Mouse (Mus musculus) heart, embryonic 11.5 days (tissue): ENCODE measurements at regions not wholly inside any gene's neighbourhood (a gene's known extent, or its start where the extent isn't known, plus 50 kb on each side); places are given as distances from the start of the nearest gene placed in this dataset.

Source experiments
- ATAC-seq: fragments of 200-750 bp; cut with Nextera tagmentation; replicated peaks from 2 replicates; pipeline ENCODE4 v1.8.0; 2017; ENCODE audit warnings: moderate library complexity; ENCODE audit not compliant: insufficient number of reproducible peaks, low FRiP score, low TSS enrichment
- H3K27ac ChIP-seq: fragments of 300-500 bp; sonication (generic); 2 replicates; pipeline ENCODE4 v1.5.1; 2014; ENCODE audit warnings: mild to moderate bottlenecking, low read depth, low read length
- H3K27me3 ChIP-seq: fragments of 300-500 bp; sonication (generic); 2 replicates; pipeline ENCODE4 v1.6.1; 2014; ENCODE audit warnings: mild to moderate bottlenecking, low read length, mixed read lengths; ENCODE audit not compliant: control insufficient read depth, insufficient read depth
- H3K36me3 ChIP-seq: fragments of 300-500 bp; sonication (generic); 2 replicates; pipeline ENCODE4 v1.6.1; 2014; ENCODE audit warnings: mild to moderate bottlenecking, low read length, moderate library complexity, mixed read lengths; ENCODE audit not compliant: control insufficient read depth, insufficient read depth
- H3K4me1 ChIP-seq: fragments of 300-500 bp; sonication (generic); 2 replicates; pipeline ENCODE4 v1.6.1; 2014; ENCODE audit warnings: low read length; ENCODE audit not compliant: control insufficient read depth, insufficient read depth
- H3K4me2 ChIP-seq: fragments of 300-500 bp; sonication (generic); 2 replicates; pipeline ENCODE4 v1.6.1; 2014; ENCODE audit warnings: mild to moderate bottlenecking, moderate library complexity
- H3K4me3 ChIP-seq: fragments of 300-500 bp; sonication (generic); 2 replicates; pipeline ENCODE4 v1.5.1; 2014; ENCODE audit warnings: low read depth, low read length
- H3K9ac ChIP-seq: fragments of 300-500 bp; sonication (generic); 2 replicates; pipeline ENCODE4 v1.6.1; 2014; ENCODE audit warnings: mild to moderate bottlenecking, low read depth, low read length, moderate library complexity
- H3K9me3 ChIP-seq: fragments of 300-500 bp; sonication (generic); replicated peaks from 2 replicates; pipeline ENCODE4 v1.6.1; 2016; ENCODE audit warnings: low read length; ENCODE audit not compliant: control insufficient read depth
- WGBS: fragments of 180-500 bp; shearing (Covaris S2); extraction: QIAGEN DNeasy Blood & Tissue Kit; methylation state at CpG from one replicate; pipeline ENCODE4 v1.1.7; 2014; ENCODE audit not compliant: insufficient replicate concordance; 5-methylcytosine and 5-hydroxymethylcytosine counted together

- H3K27me3 ChIP-seq: no peaks in the 10 kb centered on the region
- H3K9ac ChIP-seq: no peak overlapping the region
- H3K9me3 ChIP-seq: no peaks in the 10 kb centered on the region
- ATAC-seq: no peak
- 77% methylated on average over 2 of the region's 2 CpGs for WGBS
- no peaks in the 10 kb centered on the region for H3K4me1 ChIP-seq
- H3K4me3 ChIP-seq: no peak overlapping the region
- H3K4me2 ChIP-seq: no peak overlapping the region
- no peaks in the 10 kb centered on the region for H3K36me3 ChIP-seq
- H3K27ac ChIP-seq: no peak overlapping the region
Measured at GRCm38 (mm10) chr19:54440713-54441112, 396.8 kb downstream of the Adra2a start.

DNA sequence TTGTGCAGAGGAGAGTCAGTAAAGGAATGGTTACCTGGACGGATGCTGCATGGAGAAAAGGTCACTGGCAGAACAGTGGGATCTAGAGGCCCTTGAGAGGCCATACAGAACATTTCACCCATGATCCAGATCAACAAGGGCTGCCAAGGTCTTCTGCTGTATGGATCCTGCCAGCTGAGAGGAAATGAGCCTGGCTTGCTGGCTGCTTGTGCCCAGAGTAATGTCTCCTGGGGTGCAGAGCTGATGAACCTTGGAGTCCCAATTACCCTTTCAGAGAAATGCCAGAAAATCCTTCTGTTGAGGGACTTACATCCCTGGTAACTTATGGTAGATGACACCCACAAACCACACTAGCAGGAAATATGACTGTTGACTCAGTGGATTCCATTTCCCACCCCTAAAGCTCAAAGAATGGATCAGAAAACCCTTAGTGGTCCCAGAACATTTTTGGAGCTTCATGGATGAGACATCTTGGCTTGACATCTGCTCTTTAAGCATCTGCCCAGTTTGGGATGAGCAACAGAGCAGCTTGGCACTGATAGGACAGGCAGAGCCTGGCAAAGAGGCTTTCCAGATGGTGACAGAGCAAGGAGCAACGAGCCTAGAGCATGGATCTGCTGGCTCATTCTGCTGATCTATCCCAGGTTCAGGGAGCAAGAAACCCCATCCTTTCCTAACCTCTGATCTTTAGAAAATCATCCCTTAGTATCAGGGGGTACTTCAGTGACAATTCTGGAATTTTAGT, 416.6 kb downstream of the Adra2a start:
- no peak overlapping the region for H3K4me2 ChIP-seq
- H3K4me3 ChIP-seq: no peak overlapping the region
- H3K27me3 ChIP-seq: no peaks in the 10 kb centered on the region
- H3K27ac ChIP-seq: no peak overlapping the region
- H3K4me1 ChIP-seq: no peaks in the 10 kb centered on the region
- WGBS: 54% methylated on average over 2 of the region's 2 CpGs
- no peak overlapping the region for H3K9ac ChIP-seq
- no peaks in the 10 kb centered on the region for H3K9me3 ChIP-seq
- H3K36me3 ChIP-seq: no peaks in the 10 kb centered on the region
- ATAC-seq: no peak

- no peaks in the 10 kb centered on the region for H3K9me3 ChIP-seq
- no peak overlapping the region for H3K4me3 ChIP-seq
- no peak for ATAC-seq
- H3K9ac ChIP-seq: no peak overlapping the region
- WGBS: 75% methylated on average over 2 of the region's 2 CpGs
- no peaks in the 10 kb centered on the region for H3K27me3 ChIP-seq
- no peaks in the 10 kb centered on the region for H3K36me3 ChIP-seq
- no peaks in the 10 kb centered on the region for H3K4me1 ChIP-seq
- H3K27ac ChIP-seq: no peak overlapping the region
- no peak overlapping the region for H3K4me2 ChIP-seq
Measured at GRCm38 (mm10) chr19:54462480-54462879, 418.5 kb downstream of the Adra2a start.

DNA sequence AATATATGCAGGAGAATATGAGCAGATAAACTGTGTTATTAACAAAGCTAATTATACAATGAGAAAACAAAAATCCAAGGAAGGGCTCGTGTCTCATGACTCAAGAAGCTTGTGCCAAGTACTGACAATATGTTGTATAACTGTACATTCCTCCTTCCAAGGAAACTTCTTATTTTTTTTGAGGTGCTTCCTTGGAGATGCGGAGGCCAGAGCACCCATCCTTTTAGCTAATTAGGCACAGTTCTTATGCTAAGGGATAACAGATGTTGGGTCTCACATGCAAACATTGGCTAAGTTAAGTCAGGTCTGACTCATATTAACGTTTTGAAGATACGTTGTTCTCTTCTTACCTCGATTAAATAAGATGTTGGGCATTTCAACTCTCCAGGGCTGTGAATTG, 426.1 kb downstream of the Adra2a start:
- Histone ChIP-seq H3K36me3 (no peaks in the 10 kb centered on the region), H3K4me1 (no peaks in the 10 kb centered on the region), H3K27me3 (no peaks in the 10 kb centered on the region), H3K27ac (no peak overlapping the region), H3K9me3 (no peaks in the 10 kb centered on the region), H3K4me3 (no peak overlapping the region), H3K9ac (no peak overlapping the region), H3K4me2 (no peak overlapping the region)
- no peak for ATAC-seq
- 82% methylated on average over 5 of the region's 5 CpGs for WGBS

DNA sequence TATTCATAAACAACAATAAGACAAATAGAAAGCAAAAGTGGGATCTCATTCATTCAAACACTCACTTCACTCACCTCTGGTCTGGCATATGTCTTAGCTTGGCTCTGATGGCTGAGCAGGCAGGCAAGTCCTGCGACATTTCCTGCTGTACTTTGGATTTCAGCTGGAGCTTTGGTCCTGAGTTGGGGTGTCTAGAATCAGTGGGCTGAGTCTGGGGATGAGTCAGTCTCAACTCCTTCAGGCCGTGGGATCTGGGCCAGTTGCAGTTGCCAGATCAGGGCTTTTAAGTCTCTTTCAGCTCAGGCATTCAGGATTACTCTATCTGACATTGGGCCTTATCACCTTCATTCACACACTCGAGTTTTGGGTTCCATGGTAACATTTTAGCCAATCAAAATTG, 454.1 kb downstream of the Adra2a start:
- Histone ChIP-seq H3K36me3 (no peaks in the 10 kb centered on the region), H3K4me3 (no peak overlapping the region), H3K9ac (no peak overlapping the region), H3K4me1 (no peaks in the 10 kb centered on the region), H3K4me2 (no peak overlapping the region), H3K27ac (no peak overlapping the region), H3K9me3 (no peaks in the 10 kb centered on the region), H3K27me3 (no peaks in the 10 kb centered on the region)
- ATAC-seq: no peak
- WGBS: 46% methylated on average over 3 of the region's 3 CpGs

DNA sequence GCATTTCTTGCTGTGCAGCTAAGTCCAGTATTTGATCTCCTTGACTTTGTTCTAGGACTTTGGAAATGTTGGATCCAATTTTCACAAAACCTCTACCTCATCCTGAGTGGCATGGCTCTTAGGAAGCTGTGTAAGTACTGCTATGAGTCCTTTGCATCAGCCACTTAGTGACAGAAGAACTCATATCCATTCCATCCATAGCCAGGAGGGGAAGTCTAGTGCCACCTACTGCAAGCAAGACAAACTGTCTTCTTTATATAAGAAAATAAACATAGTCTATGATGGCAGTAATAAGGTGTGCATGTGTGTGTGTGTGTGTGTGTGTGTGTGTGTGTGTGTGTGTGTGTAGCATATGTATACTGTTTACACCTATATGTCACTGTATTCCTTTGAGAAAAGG, 489.9 kb downstream of the Adra2a start:
- H3K9ac ChIP-seq: no peak overlapping the region
- H3K4me1 ChIP-seq: no peaks in the 10 kb centered on the region
- no peak overlapping the region for H3K4me2 ChIP-seq
- H3K36me3 ChIP-seq: no peaks in the 10 kb centered on the region
- H3K27ac ChIP-seq: no peak overlapping the region
- H3K9me3 ChIP-seq: no peaks in the 10 kb centered on the region
- no peak for ATAC-seq
- H3K27me3 ChIP-seq: no peaks in the 10 kb centered on the region
- H3K4me3 ChIP-seq: no peak overlapping the region

DNA sequence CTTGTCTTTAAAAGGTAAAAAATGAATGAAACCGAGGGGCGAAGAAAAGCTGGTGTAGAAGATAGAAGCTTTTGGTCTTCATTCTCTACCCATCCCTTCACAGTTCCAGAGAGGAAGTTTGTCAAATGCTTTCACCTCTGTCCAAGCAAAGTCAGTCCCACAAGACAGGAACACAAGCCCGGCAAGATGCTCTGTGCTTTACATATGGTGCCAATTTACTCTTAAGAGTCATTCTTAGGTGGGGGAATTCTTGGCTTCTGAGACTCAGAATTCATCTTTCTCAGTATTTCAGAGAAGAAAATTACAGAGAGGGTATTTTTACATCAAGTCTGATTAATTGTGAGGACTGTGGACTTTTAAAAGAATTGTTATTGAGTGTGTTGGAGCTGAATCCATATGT, 511.4 kb downstream of the Adra2a start:
- H3K4me3 ChIP-seq: no peak overlapping the region
- H3K4me1 ChIP-seq: no peaks in the 10 kb centered on the region
- no peak overlapping the region for H3K9ac ChIP-seq
- WGBS: 84% methylated on average over 3 of the region's 3 CpGs
- no peaks in the 10 kb centered on the region for H3K9me3 ChIP-seq
- H3K27me3 ChIP-seq: no peaks in the 10 kb centered on the region
- ATAC-seq: no peak
- H3K27ac ChIP-seq: no peak overlapping the region
- H3K4me2 ChIP-seq: no peak overlapping the region
- H3K36me3 ChIP-seq: no peaks in the 10 kb centered on the region

GRCm38 (mm10) chr19:54557984-54558383, 514.0 kb downstream of the Adra2a start:
- Histone ChIP-seq H3K9me3 (no peaks in the 10 kb centered on the region), H3K4me3 (no peak overlapping the region), H3K4me2 (no peak overlapping the region), H3K9ac (no peak overlapping the region), H3K27ac (no peak overlapping the region), H3K27me3 (no peaks in the 10 kb centered on the region), H3K36me3 (no peaks in the 10 kb centered on the region), H3K4me1 (no peaks in the 10 kb centered on the region)
- WGBS: 78% methylated on average over 3 of the region's 3 CpGs
- no peak for ATAC-seq

- Histone ChIP-seq H3K27ac (no peak overlapping the region), H3K4me3 (no peak overlapping the region), H3K27me3 (no peaks in the 10 kb centered on the region), H3K9ac (no peak overlapping the region), H3K36me3 (no peaks in the 10 kb centered on the region), H3K4me1 (no peaks in the 10 kb centered on the region), H3K9me3 (no peaks in the 10 kb centered on the region), H3K4me2 (no peak overlapping the region)
- ATAC-seq: no peak
- WGBS: 74% methylated on average over 2 of the region's 2 CpGs
Measured at GRCm38 (mm10) chr19:54583574-54583973, 539.6 kb downstream of the Adra2a start.
